ENCODE assay signal across 15 mouse cellular contexts in genomic region chr4:137679979-137680550, GRCm38 (mm10). TPM values are rescaled to one million over a fixed set of nuclear protein-coding genes. Genes with fewer than 3 reads are reported as not detected.
DNase-seq lines count a peak whose midpoint lies in the region; ATAC-seq and TF ChIP-seq lines count a peak whose summit lies in the region.
"Had no signal": no experiment of that assay in that cellular context is flagged by ENCODE, and none has a peak within 500 bp of the region (broad histone marks: within the 10 kb centered on the region; RNA-seq: fewer than 3 reads in every experiment).

No protein-coding gene starts in this region.

- no peak overlapping the region for H3K9ac ChIP-seq in forebrain, embryonic 12.5 days
- no peak overlapping the region for H3K9ac ChIP-seq in midbrain, embryonic 11.5 days (ENCODE audit: low read length)
- H3K9ac ChIP-seq in hindbrain, embryonic 13.5 days: no peak overlapping the region; the same call in 1 of the 2 replicates
- no peak overlapping the region for H3K9ac ChIP-seq in midbrain, postnatal 0 days (replicated peaks; ENCODE audit: low read length, poor library complexity, severe bottlenecking)
- H3K9ac ChIP-seq: liver, embryonic 13.5 days had no signal

- no peak for DNase-seq in forebrain, embryonic 10.5 days (ENCODE audit: extremely low spot score, low spot score)
- DNase-seq in midbrain, embryonic 10.5 days (ENCODE audit: low spot score): no peak
- DNase-seq in midbrain, embryonic 11.5 days (ENCODE audit: low spot score, missing footprints): no peak
- DNase-seq in midbrain, postnatal 0 days (ENCODE audit: low spot score): peak; percentile 65
- no peak for DNase-seq in thymus, postnatal 25 days
- no peak for DNase-seq in ovary, postnatal 36 days (ENCODE audit: low spot score)
- DNase-seq: adrenal gland, postnatal 10 days; gastrocnemius, adult 2 months; heart, postnatal 4 days; kidney, adult 8-10 months; liver, embryonic 13.5 days; lung, postnatal 10 days had no signal

- TF ChIP-seq CTCF in midbrain, postnatal 0 days (IDR thresholded peaks at IDR 0.05): no peak

- peaks cover 46% of the 10 kb centered on the region for H3K4me1 ChIP-seq in forebrain, embryonic 10.5 days
- H3K4me1 ChIP-seq in forebrain, embryonic 12.5 days: peaks cover 27% of the 10 kb centered on the region
- peaks cover 36% of the 10 kb centered on the region for H3K4me1 ChIP-seq in midbrain, embryonic 10.5 days
- peaks cover 14% of the 10 kb centered on the region for H3K4me1 ChIP-seq in midbrain, embryonic 11.5 days (ENCODE audit: control insufficient read depth, insufficient read depth, low read length)
- peaks cover 43% of the 10 kb centered on the region for H3K4me1 ChIP-seq in hindbrain, embryonic 13.5 days (replicated peaks)
- peaks cover 17% of the 10 kb centered on the region for H3K4me1 ChIP-seq in midbrain, postnatal 0 days (ENCODE audit: insufficient read depth, low read length)

- no peak overlapping the region for H3K4me2 ChIP-seq in forebrain, embryonic 12.5 days
- H3K4me2 ChIP-seq in midbrain, embryonic 11.5 days: no peak overlapping the region
- H3K4me2 ChIP-seq in hindbrain, embryonic 13.5 days: no peak overlapping the region
- H3K4me2 ChIP-seq in midbrain, postnatal 0 days (ENCODE audit: low read depth, low read length, poor library complexity, severe bottlenecking): no peak overlapping the region
- H3K4me2 ChIP-seq: liver, embryonic 13.5 days had no signal

- ATAC-seq in forebrain, embryonic 12.5 days (ENCODE audit: low FRiP score): no peak
- no peak for ATAC-seq in midbrain, embryonic 11.5 days (ENCODE audit: low FRiP score)
- ATAC-seq in hindbrain, embryonic 13.5 days (ENCODE audit: low FRiP score): no peak
- peak; percentile 39; the same call in 1 of the 2 replicates for ATAC-seq in midbrain, postnatal 0 days (ENCODE audit: low FRiP score)

- no peaks in the 10 kb centered on the region for H3K36me3 ChIP-seq in forebrain, embryonic 10.5 days (replicated peaks)
- no peaks in the 10 kb centered on the region for H3K36me3 ChIP-seq in forebrain, embryonic 12.5 days (replicated peaks)
- no peaks in the 10 kb centered on the region for H3K36me3 ChIP-seq in midbrain, embryonic 10.5 days
- no peaks in the 10 kb centered on the region for H3K36me3 ChIP-seq in midbrain, embryonic 11.5 days (ENCODE audit: control insufficient read depth, insufficient read depth, low read length)
- H3K36me3 ChIP-seq in hindbrain, embryonic 13.5 days: no peaks in the 10 kb centered on the region
- no peaks in the 10 kb centered on the region for H3K36me3 ChIP-seq in midbrain, postnatal 0 days (ENCODE audit: insufficient read depth, low read length)
- H3K36me3 ChIP-seq: heart, embryonic 10.5 days; liver, embryonic 13.5 days had no signal

- no peak overlapping the region for H3K4me3 ChIP-seq in forebrain, embryonic 10.5 days
- H3K4me3 ChIP-seq in forebrain, embryonic 12.5 days (replicated peaks): no peak overlapping the region
- no peak overlapping the region for H3K4me3 ChIP-seq in midbrain, embryonic 10.5 days
- H3K4me3 ChIP-seq in midbrain, embryonic 11.5 days (ENCODE audit: low read depth, low read length): no peak overlapping the region
- H3K4me3 ChIP-seq in hindbrain, embryonic 13.5 days: no peak overlapping the region
- no peak overlapping the region for H3K4me3 ChIP-seq in midbrain, postnatal 0 days (ENCODE audit: low read depth, low read length)
- H3K4me3 ChIP-seq: gastrocnemius, adult 2 months; heart, embryonic 10.5 days; liver, embryonic 13.5 days had no signal

- 0 out of 2 replicates have a peak overlapping the region, but pooled peaks have one; percentile 3 for H3K27ac ChIP-seq in forebrain, embryonic 10.5 days
- no peak overlapping the region for H3K27ac ChIP-seq in forebrain, embryonic 12.5 days
- H3K27ac ChIP-seq in midbrain, embryonic 10.5 days (replicated peaks): peak overlapping the region; percentile 73
- H3K27ac ChIP-seq in midbrain, embryonic 11.5 days (ENCODE audit: low read depth, low read length): no peak overlapping the region
- H3K27ac ChIP-seq in hindbrain, embryonic 13.5 days: peak overlapping the region; percentile 77
- peak overlapping the region; percentile 66 for H3K27ac ChIP-seq in midbrain, postnatal 0 days (ENCODE audit: low read depth, low read length)
- H3K27ac ChIP-seq: gastrocnemius, adult 2 months; heart, embryonic 10.5 days; liver, embryonic 13.5 days had no signal

- no peaks in the 10 kb centered on the region for H3K9me3 ChIP-seq in forebrain, embryonic 10.5 days
- H3K9me3 ChIP-seq in forebrain, embryonic 12.5 days: no peaks in the 10 kb centered on the region
- no peaks in the 10 kb centered on the region for H3K9me3 ChIP-seq in midbrain, embryonic 10.5 days (replicated peaks)
- no peaks in the 10 kb centered on the region for H3K9me3 ChIP-seq in midbrain, embryonic 11.5 days (ENCODE audit: control insufficient read depth, low read length)
- H3K9me3 ChIP-seq in hindbrain, embryonic 13.5 days: no peaks in the 10 kb centered on the region
- H3K9me3 ChIP-seq in midbrain, postnatal 0 days (ENCODE audit: low read length): no peaks in the 10 kb centered on the region
- H3K9me3 ChIP-seq: heart, embryonic 10.5 days; liver, embryonic 13.5 days had no signal

- peaks cover 68% of the 10 kb centered on the region for H3K27me3 ChIP-seq in forebrain, embryonic 10.5 days (ENCODE audit: poor library complexity, severe bottlenecking)
- peaks cover 68% of the 10 kb centered on the region for H3K27me3 ChIP-seq in forebrain, embryonic 12.5 days
- H3K27me3 ChIP-seq in midbrain, embryonic 10.5 days (ENCODE audit: low read depth, poor library complexity, severe bottlenecking): peaks cover 80% of the 10 kb centered on the region
- peaks cover 26% of the 10 kb centered on the region for H3K27me3 ChIP-seq in midbrain, embryonic 11.5 days (ENCODE audit: control insufficient read depth, insufficient read depth, low read length)
- H3K27me3 ChIP-seq in hindbrain, embryonic 13.5 days: peaks cover 48% of the 10 kb centered on the region
- no peaks in the 10 kb centered on the region for H3K27me3 ChIP-seq in midbrain, postnatal 0 days (ENCODE audit: insufficient read depth, low read length)

- 62% methylated on average over 2 of the region's 2 CpGs for WGBS in forebrain, embryonic 10.5 days
- WGBS in forebrain, embryonic 12.5 days: 86% methylated on average over 2 of the region's 2 CpGs
- WGBS in midbrain, embryonic 10.5 days: 76% methylated on average over 2 of the region's 2 CpGs
- WGBS in midbrain, embryonic 11.5 days: 83% methylated on average over 2 of the region's 2 CpGs
- 82% methylated on average over 2 of the region's 2 CpGs for WGBS in hindbrain, embryonic 13.5 days
- WGBS in midbrain, postnatal 0 days: 73% methylated on average over 2 of the region's 2 CpGs

RNA-seq across cellular contexts. Expression of gene Rap1gap, which starts 15.5 kb away (rescaled TPM):
- 3.8 and 4.0 TPM in 2 replicates for polyA plus RNA-seq in forebrain, embryonic 10.5 days (2016; fragmentation: Nextera tagmentation; extraction: Ambion mirVana)
- 7.3 and 8.6 TPM in 2 replicates for polyA plus RNA-seq in forebrain, embryonic 12.5 days (2016; fragmentation: Nextera tagmentation; extraction: Ambion mirVana)
- 4.5 and 6.0 TPM in 2 replicates for polyA plus RNA-seq in midbrain, embryonic 10.5 days (2016; fragmentation: Nextera tagmentation; extraction: Ambion mirVana)
- 4.6 and 4.9 TPM in 2 replicates for polyA plus RNA-seq in midbrain, embryonic 11.5 days (2014; fragmentation: Nextera tagmentation; extraction: Ambion mirVana)
- 39.2 and 39.9 TPM in 2 replicates for polyA plus RNA-seq in hindbrain, embryonic 13.5 days (2015; fragmentation: Nextera tagmentation; extraction: Ambion mirVana)
- total RNA-seq in midbrain, postnatal 0 days (2014; rRNA removed): 232 and 270 TPM in 2 replicates
- polyA plus RNA-seq in midbrain, postnatal 0 days (2015; fragmentation: Nextera tagmentation; extraction: Ambion mirVana): 115 and 123 TPM in 2 replicates

Comparison
In these comparisons a context has a peak if more than half of its experiments do, and no peak if none do; other contexts are left out.
1. H3K27ac ChIP-seq: peak in forebrain, embryonic 10.5 days (single experiment), midbrain, embryonic 10.5 days (single experiment), hindbrain, embryonic 13.5 days (single experiment) and midbrain, postnatal 0 days (single experiment); none in forebrain, embryonic 12.5 days (single experiment) and midbrain, embryonic 11.5 days (single experiment).